Mouse (Mus musculus) intestine, embryonic 14.5 days (tissue): ENCODE measurements at regions not wholly inside any gene's neighbourhood (a gene's known extent, or its start where the extent isn't known, plus 50 kb on each side); places are given as distances from the start of the nearest gene placed in this dataset.

Experiments
- ATAC-seq: fragments of 200-750 bp; cut with Nextera tagmentation; replicated peaks from 2 replicates; pipeline ENCODE4 v1.8.0; 2017; ENCODE audit warnings: low read depth, moderate number of reproducible peaks, moderate TSS enrichment, moderate library complexity; ENCODE audit not compliant: low FRiP score, low TSS enrichment
- DNase-seq: peaks from one replicate; pipeline ENCODE4 v3.0.0-alpha.2; 2018; ENCODE audit warnings: low spot score
- H3K27ac ChIP-seq: fragments of 300-500 bp; sonication (generic); 2 replicates; pipeline ENCODE4 v1.5.1; 2014; ENCODE audit warnings: low read depth, mild to moderate bottlenecking, control low read depth
- H3K27me3 ChIP-seq: fragments of 300-500 bp; sonication (generic); replicated peaks from 2 replicates; pipeline ENCODE4 v1.6.1; 2014; ENCODE audit warnings: low read length, control low read depth; ENCODE audit not compliant: control insufficient read depth, insufficient read depth
- H3K36me3 ChIP-seq: fragments of 300-500 bp; sonication (generic); 2 replicates; pipeline ENCODE4 v1.6.1; 2014; ENCODE audit warnings: low read length, control low read depth; ENCODE audit not compliant: control insufficient read depth, insufficient read depth
- H3K4me1 ChIP-seq: fragments of 300-500 bp; sonication (generic); replicated peaks from 2 replicates; pipeline ENCODE4 v1.6.1; 2014; ENCODE audit warnings: low read length, control low read depth, mixed read lengths; ENCODE audit not compliant: control insufficient read depth, insufficient read depth
- H3K4me2 ChIP-seq: fragments of 300-500 bp; sonication (generic); 2 replicates; pipeline ENCODE4 v1.6.1; 2014; ENCODE audit warnings: low read length
- H3K4me3 ChIP-seq: fragments of 300-500 bp; sonication (generic); 2 replicates; pipeline ENCODE4 v1.5.1; 2014; ENCODE audit warnings: low read depth, low read length, control low read depth, mixed read lengths
- H3K9ac ChIP-seq: fragments of 300-500 bp; sonication (generic); 2 replicates; pipeline ENCODE4 v1.6.1; 2014; ENCODE audit warnings: mild to moderate bottlenecking, low read length
- H3K9me3 ChIP-seq: fragments of 300-500 bp; sonication (generic); 2 replicates; pipeline ENCODE4 v1.6.1; 2016; ENCODE audit warnings: low read length, control low read depth; ENCODE audit not compliant: control insufficient read depth
- WGBS: fragments of 180-500 bp; shearing (Covaris S2); extraction: QIAGEN DNeasy Blood & Tissue Kit; methylation state at CpG from one replicate; pipeline ENCODE4 v1.1.7; 2014; 5-methylcytosine and 5-hydroxymethylcytosine counted together

- Histone ChIP-seq H3K9ac (no peak overlapping the region), H3K27ac (no peak overlapping the region), H3K27me3 (no peaks in the 10 kb centered on the region), H3K4me1 (0 out of 2 replicates have a peak, but pooled peaks cover 2% of the 10 kb centered on the region), H3K9me3 (no peaks in the 10 kb centered on the region), H3K36me3 (no peaks in the 10 kb centered on the region), H3K4me2 (no peak overlapping the region), H3K4me3 (no peak overlapping the region)
- WGBS: 58% methylated on average over 5 of the region's 5 CpGs
- no peak for ATAC-seq
- DNase-seq: no peak
These were observed 234.6 kb downstream of the CK137956 start for GRCm38 (mm10) chr4:127736151-127736550.

GRCm38 (mm10) chr4:127734641-127735040 lies 236.1 kb downstream of the CK137956 start:
- no peak for DNase-seq

GRCm38 (mm10) chr4:127718661-127719060 lies 252.1 kb downstream of the CK137956 start:
- DNase-seq: no peak
- H3K36me3 ChIP-seq: no peaks in the 10 kb centered on the region
- no peak overlapping the region for H3K4me3 ChIP-seq
- H3K27me3 ChIP-seq: no peaks in the 10 kb centered on the region
- no peaks in the 10 kb centered on the region for H3K9me3 ChIP-seq
- no peak overlapping the region for H3K27ac ChIP-seq
- no peak overlapping the region for H3K9ac ChIP-seq
- no peak for ATAC-seq
- 74% methylated on average over 5 of the region's 5 CpGs for WGBS
- no peaks in the 10 kb centered on the region for H3K4me1 ChIP-seq
- H3K4me2 ChIP-seq: no peak overlapping the region

More at GRCm38 (mm10) chr4:127734641-127735040, 236.1 kb downstream of the CK137956 start:
- H3K27ac ChIP-seq: no peak overlapping the region
- H3K36me3 ChIP-seq: no peaks in the 10 kb centered on the region
- no peak for ATAC-seq
- no peak overlapping the region for H3K4me2 ChIP-seq
- H3K4me3 ChIP-seq: no peak overlapping the region
- WGBS: 43% methylated on average over 8 of the region's 8 CpGs
- 0 out of 2 replicates have a peak, but pooled peaks cover 2% of the 10 kb centered on the region for H3K4me1 ChIP-seq
- H3K9ac ChIP-seq: no peak overlapping the region
- no peaks in the 10 kb centered on the region for H3K27me3 ChIP-seq
- H3K9me3 ChIP-seq: no peaks in the 10 kb centered on the region

GRCm38 (mm10) chr4:127712274-127712673 lies 258.5 kb downstream of the CK137956 start:
- Histone ChIP-seq H3K4me1 (no peaks in the 10 kb centered on the region), H3K36me3 (no peaks in the 10 kb centered on the region), H3K9ac (no peak overlapping the region), H3K4me3 (no peak overlapping the region), H3K27ac (no peak overlapping the region), H3K9me3 (no peaks in the 10 kb centered on the region), H3K4me2 (no peak overlapping the region), H3K27me3 (no peaks in the 10 kb centered on the region)
- no peak for DNase-seq
- 91% methylated on average over 10 of the region's 10 CpGs for WGBS
- ATAC-seq: no peak

GRCm38 (mm10) chr4:127710816-127711215 lies 259.9 kb downstream of the CK137956 start:
- Histone ChIP-seq H3K27ac (no peak overlapping the region), H3K4me3 (no peak overlapping the region), H3K4me2 (no peak overlapping the region), H3K36me3 (no peaks in the 10 kb centered on the region), H3K9ac (no peak overlapping the region), H3K9me3 (no peaks in the 10 kb centered on the region), H3K4me1 (no peaks in the 10 kb centered on the region), H3K27me3 (no peaks in the 10 kb centered on the region)
- ATAC-seq: no peak
- WGBS: 71% methylated on average over 4 of the region's 4 CpGs
- DNase-seq: no peak

GRCm38 (mm10) chr4:127709746-127710145 lies 261.0 kb downstream of the CK137956 start:
- DNase-seq (no peak), ATAC-seq (no peak)
- H3K27ac ChIP-seq: no peak overlapping the region
- no peaks in the 10 kb centered on the region for H3K27me3 ChIP-seq
- no peaks in the 10 kb centered on the region for H3K36me3 ChIP-seq
- no peak overlapping the region for H3K4me3 ChIP-seq
- 80% methylated on average over 6 of the region's 6 CpGs for WGBS
- H3K9me3 ChIP-seq: no peaks in the 10 kb centered on the region
- H3K4me2 ChIP-seq: no peak overlapping the region
- no peak overlapping the region for H3K9ac ChIP-seq
- H3K4me1 ChIP-seq: no peaks in the 10 kb centered on the region

GRCm38 (mm10) chr4:127708186-127708585 lies 262.6 kb downstream of the CK137956 start:
- Histone ChIP-seq H3K4me1 (no peaks in the 10 kb centered on the region), H3K4me3 (no peak overlapping the region), H3K36me3 (no peaks in the 10 kb centered on the region), H3K9me3 (no peaks in the 10 kb centered on the region), H3K27ac (no peak overlapping the region), H3K4me2 (no peak overlapping the region), H3K27me3 (no peaks in the 10 kb centered on the region), H3K9ac (no peak overlapping the region)
- WGBS: 61% methylated on average over 3 of the region's 3 CpGs
- no peak for DNase-seq
- ATAC-seq: no peak

GRCm38 (mm10) chr4:127707126-127707525 lies 263.6 kb downstream of the CK137956 start:
- no peak overlapping the region for H3K4me3 ChIP-seq
- no peak for ATAC-seq
- H3K4me1 ChIP-seq: no peaks in the 10 kb centered on the region
- no peaks in the 10 kb centered on the region for H3K36me3 ChIP-seq
- H3K9ac ChIP-seq: no peak overlapping the region
- H3K27me3 ChIP-seq: no peaks in the 10 kb centered on the region
- DNase-seq: no peak
- H3K4me2 ChIP-seq: no peak overlapping the region
- H3K9me3 ChIP-seq: no peaks in the 10 kb centered on the region
- H3K27ac ChIP-seq: no peak overlapping the region
- 88% methylated on average over 3 of the region's 3 CpGs for whole genome bisulfite sequencing

GRCm38 (mm10) chr4:127701651-127702050 lies 269.1 kb downstream of the CK137956 start:
- no peak overlapping the region for H3K9ac ChIP-seq
- H3K27ac ChIP-seq: no peak overlapping the region
- H3K27me3 ChIP-seq: no peaks in the 10 kb centered on the region
- no peak overlapping the region for H3K4me2 ChIP-seq
- H3K4me1 ChIP-seq: no peaks in the 10 kb centered on the region
- no peak overlapping the region for H3K4me3 ChIP-seq
- ATAC-seq: no peak
- no peaks in the 10 kb centered on the region for H3K9me3 ChIP-seq
- no peaks in the 10 kb centered on the region for H3K36me3 ChIP-seq
- no peak for DNase-seq
- 96% methylated on average over 11 of the region's 11 CpGs for WGBS
